Mouse (Mus musculus) CH12.LX (cell line): ENCODE measurements around the gene Ulk1.

Experiments used
- CTCF ChIP-seq, 2 experiments: IDR thresholded peaks in 1 of 2; conservative IDR thresholded peaks in 1 of 2; 2 replicates each; pipeline ENCODE4 v1.5.1; 2011 to 2012; ENCODE audit warnings: low read depth in 2 of 2, low read length in 2 of 2, improper control_type of control experiment in 1 of 2, inconsistent platforms in 1 of 2, mild to moderate bottlenecking in 1 of 2, moderate library complexity in 1 of 2
- EP300 ChIP-seq: IDR thresholded peaks from 2 replicates; pipeline ENCODE4 v1.6.1; 2011; ENCODE audit warnings: low read length, improper control_type of control experiment
- GABPA ChIP-seq: IDR thresholded peaks from 2 replicates; pipeline ENCODE4 v1.6.1; 2012; ENCODE audit warnings: low read depth, low read length, improper control_type of control experiment, inconsistent platforms; ENCODE audit not compliant: insufficient replicate concordance
- KAT2A ChIP-seq: IDR thresholded peaks from 2 replicates; pipeline ENCODE4 v1.6.1; 2012; ENCODE audit warnings: low read length, improper control_type of control experiment, inconsistent platforms; ENCODE audit not compliant: insufficient replicate concordance
- MEF2A ChIP-seq: IDR thresholded peaks from 2 replicates; pipeline ENCODE4 v1.6.1; 2014; ENCODE audit warnings: low read depth, mild to moderate bottlenecking, inconsistent platforms, low read length, improper control_type of control experiment, borderline replicate concordance
- NELFE ChIP-seq: IDR thresholded peaks from 2 replicates; pipeline ENCODE4 v1.6.1; 2011; ENCODE audit warnings: low read depth, low read length, improper control_type of control experiment
- POLR2A ChIP-seq: IDR thresholded peaks from 2 replicates; pipeline ENCODE4 v1.6.1; 2011; ENCODE audit warnings: low read depth, mild to moderate bottlenecking, improper control_type of control experiment, low read length
- POLR2AphosphoS2 ChIP-seq: IDR thresholded peaks from 2 replicates; pipeline ENCODE4 v1.6.1; 2011; ENCODE audit warnings: low read depth, low read length, improper control_type of control experiment
- RAD21 ChIP-seq: IDR thresholded peaks from 2 replicates; pipeline ENCODE4 v1.6.1; 2011; ENCODE audit warnings: low read depth, mild to moderate bottlenecking, low read length, improper control_type of control experiment, moderate library complexity
- SIN3A ChIP-seq: IDR thresholded peaks from 2 replicates; pipeline ENCODE4 v1.6.1; 2012; ENCODE audit warnings: low read length, improper control_type of control experiment, inconsistent platforms
- ZNF384 ChIP-seq: IDR thresholded peaks from 2 replicates; pipeline ENCODE4 v1.6.1; 2012; ENCODE audit warnings: low read depth, low read length, improper control_type of control experiment, inconsistent platforms

- no peak for TF ChIP-seq CTCF (conservative IDR thresholded peaks at IDR 0.05 in 1 of 2, IDR thresholded peaks at IDR 0.05 in 1 of 2; ENCODE audit: low read depth in 2 of 2, low read length in 2 of 2)
- no peak for TF ChIP-seq ZNF384
- no peak for TF ChIP-seq KAT2A
- TF ChIP-seq SIN3A, result no peak
- TF ChIP-seq RAD21, result no peak
- no peak for TF ChIP-seq EP300
- no peak for TF ChIP-seq POLR2A
- no peak for TF ChIP-seq POLR2AphosphoS2
- no peak for TF ChIP-seq NELFE
- no peak for TF ChIP-seq MEF2A
- TF ChIP-seq GABPA, result no peak
Measured at GRCm38 (mm10) chr5:110781529-110782238, 28.2 kb downstream of the Ulk1 start.
